Mouse (Mus musculus) liver (tissue): Measurements from ENCODE around the gene Sstr2.
"Not testable (repeated sequence)": the region's sequence is repeated elsewhere in the genome, so short reads cannot be mapped to it uniquely, and the experiment has no call there.

Experiments used
- DNase-seq: peaks from one replicate; pipeline ENCODE4 v3.0.0-alpha.2; 2020; ENCODE audit warnings: mixed read lengths

The Sstr2 gene

GRCm38 (mm10) chr11:113658763-113659162, 39.6 kb downstream of the Sstr2 start:
- no peak for DNase-seq

GRCm38 (mm10) chr11:113660213-113660612, 41.1 kb downstream of the Sstr2 start:
- not testable (repeated sequence) for DNase-seq

GRCm38 (mm10) chr11:113660940-113661339, 41.8 kb downstream of the Sstr2 start:
- DNase-seq: no peak

- no peak for DNase-seq
These were observed 42.8 kb downstream of the Sstr2 start for GRCm38 (mm10) chr11:113661835-113662351.

- DNase-seq: no peak
These were observed 45.1 kb downstream of the Sstr2 start for GRCm38 (mm10) chr11:113664279-113664678.

GRCm38 (mm10) chr11:113666205-113666604, 47.1 kb downstream of the Sstr2 start:
- peak; percentile 68 for DNase-seq

- DNase-seq: peak; percentile 47
These were observed 47.5 kb downstream of the Sstr2 start for GRCm38 (mm10) chr11:113666648-113667047.

GRCm38 (mm10) chr11:113667122-113667521, 48.0 kb downstream of the Sstr2 start:
- no peak for DNase-seq

GRCm38 (mm10) chr11:113667704-113668103, 48.6 kb downstream of the Sstr2 start:
- no peak for DNase-seq

GRCm38 (mm10) chr11:113668857-113669256, 49.7 kb downstream of the Sstr2 start:
- DNase-seq: no peak

GRCm38 (mm10) chr11:113669711-113670110, 50.6 kb downstream of the Sstr2 start:
- DNase-seq: no peak

GRCm38 (mm10) chr11:113673614-113674013, 54.5 kb downstream of the Sstr2 start:
- no peak for DNase-seq

GRCm38 (mm10) chr11:113674595-113674994, 55.5 kb downstream of the Sstr2 start:
- no peak for DNase-seq
